Mouse (Mus musculus): ENCODE data around the gene Gls2.
A peak's percentile ranks its signal among the peaks of the same experiment; 100 is the strongest.
"Not testable (repeated sequence)": the region's sequence is repeated elsewhere in the genome, so short reads cannot be mapped to it uniquely, and the experiment has no call there.

Gene Gls2

GRCm38 (mm10) chr10:128194024-128194550 is at the start of gene Gls2:
Gls2 (plus strand) TSS chr10:128194457.
- DNase-seq (ENCODE audit: low spot score in 2 of 2) = peak; percentile 87

GRCm38 (mm10) chr10:128144961-128145360 is 49.3 kb upstream of the Gls2 start:
- no peak for DNase-seq (ENCODE audit: low spot score in 2 of 2)

DNA sequence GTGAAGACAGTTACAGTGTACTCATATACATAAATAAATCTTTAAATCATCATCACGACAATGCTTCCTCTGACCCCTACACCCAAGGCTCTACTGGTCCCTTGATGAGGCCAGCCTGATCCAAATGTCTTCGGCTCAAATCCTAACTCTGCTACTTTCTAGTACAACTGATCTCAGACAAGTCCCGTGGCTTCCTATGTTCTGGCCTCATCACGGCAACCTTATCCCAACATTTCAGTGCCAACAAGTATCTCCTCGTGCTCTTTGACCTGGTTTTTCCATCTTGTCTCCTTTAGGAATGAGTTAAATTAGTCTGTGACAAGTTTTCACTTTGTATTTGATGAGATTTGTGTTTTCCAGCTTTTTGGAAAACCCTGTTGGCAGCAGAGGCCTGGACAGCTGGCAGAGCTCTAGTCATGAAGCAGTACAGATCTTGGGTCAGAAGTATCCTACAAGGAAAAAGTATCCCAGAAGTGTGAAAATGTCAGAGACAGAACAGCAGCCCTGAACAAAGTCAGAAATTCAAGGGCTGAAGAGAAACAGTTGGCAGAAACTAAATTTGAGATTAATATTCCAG is 45.4 kb upstream of the Gls2 start:
- DNase-seq (ENCODE audit: low spot score in 2 of 2) = no peak

DNA sequence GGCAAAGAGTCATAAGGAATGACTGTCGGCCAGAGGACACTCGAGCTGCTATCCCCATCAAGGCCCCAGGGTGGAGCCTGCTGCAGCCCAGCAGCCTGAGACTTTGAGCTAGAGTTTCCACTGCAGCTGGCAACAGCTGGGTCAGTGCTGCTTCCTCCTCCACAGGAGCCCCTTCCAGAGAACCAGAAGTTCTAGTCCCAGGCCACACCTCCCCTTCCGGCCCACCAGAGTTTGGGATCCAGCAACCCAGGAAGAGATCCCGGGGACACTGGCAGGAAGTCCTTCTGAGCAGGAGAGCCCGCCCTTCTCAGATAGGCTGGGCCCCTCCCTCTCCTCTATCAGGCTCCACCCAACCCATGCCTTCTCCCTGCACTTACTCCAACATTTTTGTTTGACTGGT is 44.7 kb upstream of the Gls2 start:
- DNase-seq (ENCODE audit: low spot score in 2 of 2) = peak; percentile 29 to 33

GRCm38 (mm10) chr10:128150941-128151340 is 43.3 kb upstream of the Gls2 start:
- no peak for DNase-seq (ENCODE audit: low spot score in 2 of 2)

DNA sequence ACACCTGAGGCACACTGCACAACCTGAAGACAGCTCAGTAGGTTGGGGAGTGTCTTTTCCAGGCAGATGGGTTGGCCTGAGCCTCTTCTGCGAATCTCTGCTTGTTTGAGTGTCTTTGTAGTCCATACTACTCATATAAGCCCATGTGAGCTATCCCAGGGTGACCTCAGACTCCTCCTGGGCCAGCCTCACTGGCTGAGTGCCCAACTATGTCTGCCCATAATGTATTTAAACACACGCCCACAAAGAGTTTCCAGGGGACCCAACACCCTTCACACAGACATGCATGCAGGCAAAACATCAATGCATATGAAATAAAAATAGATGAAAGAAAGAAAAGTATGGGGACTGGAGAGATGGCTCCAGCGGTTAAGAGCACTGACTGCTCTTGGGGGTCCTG is 40.3 kb upstream of the Gls2 start:
- DNase-seq (ENCODE audit: low spot score in 2 of 2) = no peak

- not testable (repeated sequence) for DNase-seq (ENCODE audit: low spot score in 2 of 2)
Observed at GRCm38 (mm10) chr10:128165726-128166125, 28.5 kb upstream of the Gls2 start.

GRCm38 (mm10) chr10:128167091-128167490 is 27.2 kb upstream of the Gls2 start:
- no peak for DNase-seq (ENCODE audit: low spot score in 2 of 2)

DNA sequence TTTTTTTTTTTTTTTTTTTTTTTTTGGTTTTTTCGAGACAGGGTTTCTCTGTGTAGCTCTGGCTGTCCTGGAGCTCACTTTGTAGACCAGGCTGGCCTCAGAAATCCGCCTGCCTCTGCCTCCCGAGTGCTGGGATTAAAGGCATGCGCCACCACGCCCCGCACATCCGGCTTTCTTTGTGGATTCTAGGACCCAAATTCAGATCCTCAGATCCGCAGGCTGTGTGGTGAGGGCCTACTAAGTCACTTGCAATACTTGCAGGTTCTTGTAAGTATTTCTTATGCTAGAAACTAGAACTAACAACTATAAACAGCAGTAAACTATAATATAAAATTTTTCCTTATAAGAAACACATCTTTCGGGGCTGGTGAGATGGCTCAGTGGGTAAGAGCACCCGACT is 22.9 kb upstream of the Gls2 start:
- DNase-seq (ENCODE audit: low spot score in 2 of 2) = not testable (repeated sequence)

GRCm38 (mm10) chr10:128175302-128175701 is 19.0 kb upstream of the Gls2 start:
- DNase-seq (ENCODE audit: low spot score in 2 of 2) = no peak

GRCm38 (mm10) chr10:128175996-128176755 is 18.1 kb upstream of the Gls2 start:
- peak in 1 of 2 experiments; percentile 33 for DNase-seq (ENCODE audit: low spot score in 2 of 2)

GRCm38 (mm10) chr10:128177316-128177715 is 16.9 kb upstream of the Gls2 start:
- DNase-seq (ENCODE audit: low spot score in 2 of 2) = no peak

DNA sequence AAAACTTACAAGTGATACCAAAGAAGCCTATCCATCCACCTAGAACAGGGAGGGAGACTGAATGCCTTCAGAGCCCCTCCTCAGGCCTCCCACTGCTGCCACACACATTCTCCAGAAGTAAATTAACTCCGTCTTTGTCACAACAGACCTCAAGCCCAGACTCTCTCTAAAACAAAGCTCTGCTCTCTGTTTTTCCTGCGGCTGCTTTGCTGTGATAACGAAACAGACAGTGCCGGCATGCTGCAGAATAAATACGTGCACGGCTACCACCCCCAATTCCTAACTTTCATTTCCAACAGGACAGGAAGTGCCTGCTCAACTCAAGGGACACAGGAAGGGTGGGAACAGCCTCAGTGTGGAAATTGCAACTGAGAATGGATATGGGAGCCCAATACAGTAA is 14.3 kb upstream of the Gls2 start, which contains the start of gene Rbms2:
TSS of gene Rbms2 (minus strand) at position 309 of the 400 bp plus-strand sequence.
- no peak for DNase-seq (ENCODE audit: low spot score in 2 of 2)

DNA sequence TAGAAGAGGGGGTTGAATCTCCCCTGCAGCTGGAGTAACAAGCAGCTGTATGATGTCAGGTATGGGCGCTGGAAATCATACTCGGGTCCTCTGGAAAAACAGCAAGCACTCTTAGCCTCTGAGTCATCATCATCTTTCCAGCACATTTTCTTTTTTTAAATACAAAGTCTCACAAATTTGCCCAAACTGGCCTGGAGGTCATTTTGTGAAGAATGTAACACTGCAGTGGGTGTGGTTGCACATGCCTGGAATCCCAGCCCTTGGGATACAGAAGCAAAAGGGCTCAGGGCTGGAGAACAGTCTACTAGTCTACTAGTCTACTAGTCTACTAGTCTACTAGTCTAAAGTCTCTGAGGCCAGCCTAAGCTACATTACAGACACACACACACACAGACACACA is 10.0 kb upstream of the Gls2 start:
- no peak for DNase-seq (ENCODE audit: low spot score in 2 of 2)

DNA sequence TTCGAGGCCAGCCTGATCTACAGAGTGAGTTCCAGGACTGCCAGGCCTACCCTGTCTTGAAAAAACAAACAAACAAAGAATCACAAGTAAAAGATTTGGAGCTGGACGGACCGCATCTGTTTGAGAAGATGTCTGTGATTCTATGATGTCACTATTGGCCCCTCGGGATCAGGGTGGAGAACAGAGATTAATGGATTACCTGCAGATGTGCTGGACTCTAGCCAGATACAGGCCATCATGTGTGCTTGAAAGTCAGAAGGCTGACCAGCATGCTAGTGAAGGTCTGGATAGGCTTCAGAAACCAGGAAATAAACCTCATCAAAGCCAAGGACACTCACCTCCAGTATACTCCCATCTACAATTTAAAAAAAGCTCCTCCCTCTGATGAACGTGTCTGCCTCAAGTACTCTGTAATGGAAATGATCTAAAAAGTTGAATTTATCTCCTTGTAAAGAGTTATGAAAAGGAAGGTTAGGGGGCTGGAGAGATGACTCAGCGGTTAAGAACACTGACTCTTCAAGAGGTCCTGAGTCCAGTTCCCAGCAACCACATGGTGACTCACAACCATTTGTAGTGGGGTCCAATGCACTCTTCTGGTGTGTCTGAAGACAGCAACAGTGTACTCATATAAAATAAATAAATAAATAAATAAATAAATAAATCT is 8.8 kb upstream of the Gls2 start:
- DNase-seq (ENCODE audit: low spot score in 2 of 2) = no peak

GRCm38 (mm10) chr10:128185959-128186358 is 8.3 kb upstream of the Gls2 start:
- DNase-seq (ENCODE audit: low spot score in 2 of 2) = peak; percentile 66 to 82

- DNase-seq (ENCODE audit: low spot score in 2 of 2) = no peak
Observed at GRCm38 (mm10) chr10:128187181-128187605, 7.1 kb upstream of the Gls2 start.

GRCm38 (mm10) chr10:128188242-128188877 is 5.9 kb upstream of the Gls2 start:
- peak; percentile 59 to 76 for DNase-seq (ENCODE audit: low spot score in 2 of 2)

DNA sequence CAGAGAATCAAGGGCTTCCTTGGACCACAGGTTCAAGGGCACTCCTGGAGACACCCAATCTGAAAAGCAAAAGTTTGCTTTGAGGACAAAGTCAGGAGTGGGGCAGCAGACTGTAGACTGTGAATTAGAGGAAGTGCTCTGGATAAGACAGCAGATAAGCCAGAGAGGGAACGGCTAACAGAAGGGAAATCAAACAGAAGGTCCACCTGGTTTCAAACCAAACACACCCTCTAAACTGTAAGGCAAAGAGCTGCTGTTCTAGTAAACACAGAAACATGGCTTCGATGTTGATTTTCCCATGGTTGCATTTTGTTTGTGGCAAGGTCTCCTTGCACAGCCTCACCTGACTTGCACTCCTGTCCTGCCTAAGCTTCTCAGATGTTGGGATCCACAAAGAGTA is 2.8 kb upstream of the Gls2 start:
- no peak for DNase-seq (ENCODE audit: low spot score in 2 of 2)

DNA sequence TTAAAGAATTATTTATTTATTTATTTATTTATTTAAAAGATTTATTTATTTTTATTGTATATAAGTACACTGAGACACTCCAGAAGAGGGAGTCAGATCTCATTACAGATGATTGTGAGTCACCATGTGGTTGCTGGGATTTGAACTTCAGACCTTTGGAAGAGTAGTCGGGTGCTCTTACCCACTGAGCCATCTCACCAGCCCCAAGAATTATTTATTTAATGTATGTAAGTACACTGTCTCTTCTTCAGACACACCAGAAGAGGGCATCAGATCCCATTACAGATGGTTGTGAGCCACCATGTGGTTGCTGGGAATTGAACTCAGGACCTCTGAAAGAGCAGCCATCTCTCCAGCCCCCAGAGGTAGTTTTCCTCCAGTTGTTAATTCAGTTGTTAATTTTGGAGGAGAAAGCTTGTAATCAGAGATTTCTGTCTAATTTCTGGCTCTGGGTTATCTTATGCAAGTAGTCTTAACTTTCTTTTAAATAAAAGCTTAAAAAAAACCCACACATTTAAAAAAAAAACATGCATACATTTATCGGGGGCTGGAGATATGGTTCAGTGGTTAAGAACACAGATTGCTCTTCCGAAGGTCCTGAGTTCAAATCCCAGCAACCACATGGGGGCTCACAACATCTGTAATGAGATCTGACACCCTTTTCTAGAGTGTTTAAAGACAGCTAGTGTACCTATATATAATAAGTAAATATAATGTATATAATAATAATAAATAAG is 2.1 kb upstream of the Gls2 start:
- DNase-seq (ENCODE audit: low spot score in 2 of 2) = not testable (repeated sequence)

- no peak for DNase-seq (ENCODE audit: low spot score in 2 of 2)
Observed at GRCm38 (mm10) chr10:128193113-128193512, 1.1 kb upstream of the Gls2 start.
